Mouse (Mus musculus) layer of hippocampus, postnatal 14 days (tissue): ENCODE data around the gene Ect2. TPM values are rescaled to one million over a fixed set of nuclear protein-coding genes. Genes with fewer than 3 reads are reported as not detected.

Experiments used
- DNase-seq, 2 experiments: peaks; one replicate each; pipeline ENCODE4 v3.0.0; 2021 to 2022; ENCODE audit warnings: low spot score in 2 of 2, mixed read lengths in 1 of 2
- total RNA-seq, 2 experiments: library from RNA; stranded (reverse); gene quantifications; 2 replicates each; pipeline ENCODE4 v1.2.3; 2021

Gene Ect2
- total RNA-seq, 2 experiments from 2014 or later: 1.8 to 2.6 TPM

DNA sequence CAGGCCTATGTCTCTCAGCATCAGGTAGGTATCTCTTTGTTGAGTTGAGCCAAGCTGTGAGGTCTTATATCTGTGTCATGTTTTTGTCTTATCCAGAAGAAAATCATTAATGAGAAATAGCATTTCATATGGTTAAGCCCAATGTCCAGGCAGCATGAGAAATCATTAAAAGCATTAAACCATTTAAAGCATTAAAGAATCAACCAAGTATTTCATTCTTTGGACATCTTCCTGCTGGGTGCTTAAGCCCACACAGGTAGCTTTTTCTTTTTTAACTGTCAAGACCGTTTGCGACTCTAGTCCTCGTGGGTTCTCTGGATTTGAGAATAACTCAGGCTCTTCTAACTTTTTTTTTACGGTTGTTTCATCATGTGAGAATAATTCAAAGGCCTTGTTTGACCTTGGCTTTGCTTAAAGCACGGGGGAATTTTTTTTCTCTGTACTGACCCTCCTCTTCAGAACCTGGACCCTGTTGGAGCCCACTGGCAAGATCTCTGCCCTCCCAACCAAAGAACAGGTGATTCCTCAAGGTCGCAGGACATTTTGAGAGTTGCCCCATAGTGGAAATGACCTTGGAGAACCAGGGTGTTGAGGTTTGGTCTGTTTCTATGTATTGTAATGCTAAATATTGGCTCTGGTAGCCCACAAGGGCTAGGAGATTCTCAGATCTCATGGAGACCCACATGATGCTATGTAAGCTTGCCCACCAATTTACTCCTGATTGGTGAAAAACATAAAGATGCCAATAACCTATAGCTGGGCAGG, 8.1 kb upstream of the Ect2 start:
- no peak for DNase-seq

GRCm38 (mm10) chr3:27158910-27159309, 5.2 kb upstream of the Ect2 start:
- no peak for DNase-seq

- no peak for DNase-seq
Observed at GRCm38 (mm10) chr3:27156594-27156949, 2.9 kb upstream of the Ect2 start.

DNA sequence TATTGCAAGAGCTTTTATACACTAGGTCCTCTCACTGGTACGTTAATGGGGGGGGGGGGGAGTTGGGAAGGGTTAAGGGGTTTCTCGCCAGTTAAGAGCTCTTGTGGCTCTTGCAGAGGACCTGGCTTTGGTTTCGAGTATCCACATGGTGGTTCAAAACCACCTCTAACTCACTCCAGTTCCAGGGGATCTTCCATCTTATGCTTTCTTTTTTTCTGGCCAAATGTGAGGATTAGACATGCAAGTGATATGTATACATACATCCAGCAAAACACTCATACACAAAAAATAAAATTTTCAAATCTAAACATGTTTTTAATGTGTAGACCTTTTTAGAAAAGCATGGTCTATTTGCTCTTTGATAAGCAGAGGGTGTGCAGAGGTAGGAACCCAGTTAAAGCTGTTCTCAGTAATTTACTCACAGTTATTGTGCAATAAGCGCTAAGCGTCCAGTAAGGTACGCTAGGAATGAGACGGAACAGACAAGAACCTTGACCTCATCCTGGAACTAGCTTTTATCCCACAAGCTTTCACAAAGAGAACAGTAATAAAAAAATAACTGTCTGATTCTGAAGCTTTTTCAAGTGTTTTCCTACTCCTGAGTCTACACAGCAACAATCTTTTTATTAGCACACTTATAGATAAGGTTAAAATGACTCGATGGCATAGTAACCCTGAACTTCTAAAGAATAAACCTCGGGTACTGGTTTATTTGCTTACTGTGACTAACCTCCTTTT, 2.3 kb upstream of the Ect2 start:
- DNase-seq: no peak

DNA sequence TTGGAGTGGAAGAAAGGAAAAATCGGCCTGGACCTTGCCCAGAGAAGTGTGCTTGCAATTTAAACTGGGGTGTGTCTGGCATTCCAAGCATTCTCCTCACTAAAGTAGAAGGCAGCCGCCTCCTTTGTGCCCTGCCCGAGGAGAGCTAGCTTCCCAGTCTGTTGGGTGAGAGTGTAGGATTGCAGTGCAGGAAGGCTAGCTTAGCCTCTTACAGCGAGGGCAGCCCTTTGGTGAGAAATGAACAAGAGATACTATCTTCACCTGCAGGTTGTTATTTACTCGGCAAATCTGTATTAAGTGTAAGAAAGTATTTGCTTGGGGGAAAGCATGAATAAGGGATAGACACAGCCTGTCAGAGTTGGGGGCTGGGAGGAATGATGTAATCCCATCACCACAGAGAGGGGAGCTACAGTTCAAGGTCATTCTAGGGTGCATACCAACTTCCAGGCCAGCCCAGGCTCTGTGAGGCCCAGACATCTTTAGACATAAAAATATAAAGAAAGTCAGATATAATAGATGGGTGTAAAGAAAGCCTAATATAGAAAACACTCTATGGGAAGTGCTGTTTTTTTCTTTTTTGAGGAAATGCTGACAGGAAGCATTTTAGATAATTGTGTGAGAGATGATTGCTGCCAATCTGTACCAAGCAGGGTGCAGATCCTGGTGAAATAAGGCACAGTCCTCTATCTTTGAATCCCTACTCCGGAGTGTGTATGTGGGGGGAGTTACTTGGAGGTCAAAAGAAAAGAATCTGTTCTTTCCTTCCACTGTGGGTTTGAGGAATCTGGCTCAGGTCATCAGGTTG, 1.6 kb upstream of the Ect2 start:
- no peak for DNase-seq

DNA sequence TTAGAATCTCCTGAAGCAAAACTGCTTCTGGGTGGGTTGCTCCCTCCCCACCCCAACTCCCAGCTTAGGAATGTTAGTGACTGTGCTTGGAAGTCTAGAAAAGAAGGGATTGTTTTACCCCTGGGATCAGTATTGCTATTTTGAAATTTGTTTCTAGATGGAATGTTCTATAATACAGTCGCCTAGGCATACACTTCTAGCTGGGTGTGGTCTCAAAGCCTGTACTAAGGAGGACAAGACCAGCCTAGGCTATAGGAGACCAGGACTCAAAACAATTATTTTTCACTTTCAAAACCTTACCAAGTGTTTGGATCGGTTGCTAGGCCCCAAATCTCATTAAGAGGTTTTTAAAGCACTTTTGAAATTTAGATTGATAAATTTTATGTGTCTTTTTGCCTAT, 602 bp upstream of the Ect2 start:
- no peak for DNase-seq

GRCm38 (mm10) chr3:27153191-27153671, 447 bp downstream of the Ect2 start:
- DNase-seq: no peak

- DNase-seq: no peak
Observed at GRCm38 (mm10) chr3:27145733-27146132, 7.9 kb downstream of the Ect2 start.

DNA sequence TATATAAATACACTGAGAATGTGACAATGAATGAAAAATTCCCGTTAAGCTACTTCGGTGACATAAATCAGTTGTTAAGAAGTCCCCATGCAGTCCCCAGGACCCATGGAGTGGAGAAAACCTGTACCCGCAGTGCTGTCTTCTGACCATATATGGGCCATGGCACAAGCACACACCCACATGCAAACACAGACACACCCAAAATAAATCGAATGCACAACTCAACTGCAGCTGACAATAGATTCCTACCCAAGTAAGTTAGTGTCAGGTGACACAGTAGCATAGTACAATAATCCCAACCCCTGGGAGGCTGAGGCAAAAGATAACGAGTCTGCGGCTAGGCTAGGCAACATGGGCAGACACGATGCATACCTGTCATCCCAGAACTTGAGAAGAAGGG, 10.1 kb downstream of the Ect2 start:
- DNase-seq: no peak

DNA sequence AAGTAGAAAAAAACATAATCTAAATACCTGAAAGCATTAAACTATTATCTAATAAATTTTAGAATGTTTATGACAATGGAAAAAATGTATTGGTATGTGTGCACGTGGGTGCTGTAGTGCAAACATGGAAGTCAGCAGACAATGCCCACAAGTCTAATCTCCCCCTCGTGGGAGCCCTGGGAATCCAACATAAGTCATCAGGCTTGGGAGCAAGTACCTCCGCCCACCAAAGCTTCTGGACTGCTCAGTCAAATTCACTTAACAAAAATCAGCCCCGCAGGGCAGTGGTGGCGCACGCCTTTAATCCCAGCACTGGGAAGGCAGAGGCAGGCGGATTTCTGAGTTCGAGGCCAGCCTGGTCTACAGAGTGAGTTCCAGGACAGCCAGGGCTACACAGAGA, 13.6 kb downstream of the Ect2 start:
- DNase-seq: no peak

DNA sequence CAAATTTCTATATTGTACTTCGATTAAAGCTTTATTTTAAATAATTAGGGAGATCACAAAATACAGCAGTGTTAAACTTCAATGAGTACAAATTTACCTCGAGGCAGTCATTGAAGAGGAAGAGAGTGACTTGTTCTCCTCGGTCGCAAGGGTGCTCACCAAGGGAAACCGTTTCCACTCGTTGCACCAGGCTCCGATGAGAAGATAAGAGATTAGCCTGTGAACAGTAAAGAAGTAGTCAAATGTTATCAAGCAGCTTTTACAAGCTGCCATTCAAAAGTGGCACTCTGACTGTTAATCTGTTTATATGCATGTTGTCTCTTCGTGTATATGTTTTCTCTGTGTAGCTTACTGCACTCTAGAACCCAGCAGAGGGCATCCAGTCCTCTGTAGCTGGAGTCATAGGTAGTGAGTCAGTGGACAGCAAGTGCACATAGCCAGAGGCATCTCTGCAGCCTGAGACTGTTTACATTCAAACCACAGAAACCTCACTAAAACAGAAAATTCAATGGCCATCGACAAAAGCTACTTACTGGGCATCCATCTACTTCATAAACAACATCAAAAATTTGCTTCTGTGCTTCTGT, 31.7 kb downstream of the Ect2 start:
- no peak for DNase-seq

DNA sequence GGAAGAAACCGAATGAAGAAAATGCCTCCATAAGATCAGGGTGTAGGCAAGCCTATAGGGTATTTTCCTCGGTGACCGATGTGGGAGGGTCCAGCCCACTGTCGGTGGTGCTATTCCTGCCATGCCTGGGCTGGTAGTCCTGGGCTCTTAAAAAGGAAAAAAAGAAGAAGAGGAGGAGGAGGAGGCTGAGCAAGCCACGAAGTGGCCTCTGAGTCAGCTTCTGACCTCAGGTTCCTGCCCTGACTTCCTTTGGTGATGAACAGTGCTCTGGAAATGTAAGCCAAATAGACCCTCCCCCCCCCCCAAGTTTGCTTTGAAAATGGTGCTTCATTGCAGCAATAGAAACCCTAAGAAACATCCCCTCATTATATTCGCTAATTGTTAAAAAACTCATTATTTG, 32.7 kb downstream of the Ect2 start:
- DNase-seq: no peak

GRCm38 (mm10) chr3:27118227-27118626, 35.5 kb downstream of the Ect2 start:
- no peak for DNase-seq

DNA sequence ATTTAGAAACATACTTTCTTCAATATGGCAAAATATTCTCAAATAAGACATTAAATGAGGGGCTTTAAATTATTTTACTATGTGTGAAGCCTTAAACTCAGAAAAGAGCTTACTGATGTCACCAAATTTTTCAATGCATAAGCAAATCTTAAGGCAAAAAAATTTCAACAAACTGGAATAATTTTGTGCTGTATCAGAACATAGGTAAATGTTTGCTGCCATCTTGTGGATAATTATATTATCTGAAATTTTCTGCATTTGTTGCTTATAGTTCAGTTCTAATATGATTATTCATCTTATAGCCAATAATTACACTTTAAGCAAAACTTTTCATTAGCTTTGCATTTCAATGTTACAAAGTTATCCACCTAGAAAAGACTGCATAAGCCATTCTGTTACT, 42.8 kb downstream of the Ect2 start:
- peak in 1 of 2 experiments; percentile 56 for DNase-seq

DNA sequence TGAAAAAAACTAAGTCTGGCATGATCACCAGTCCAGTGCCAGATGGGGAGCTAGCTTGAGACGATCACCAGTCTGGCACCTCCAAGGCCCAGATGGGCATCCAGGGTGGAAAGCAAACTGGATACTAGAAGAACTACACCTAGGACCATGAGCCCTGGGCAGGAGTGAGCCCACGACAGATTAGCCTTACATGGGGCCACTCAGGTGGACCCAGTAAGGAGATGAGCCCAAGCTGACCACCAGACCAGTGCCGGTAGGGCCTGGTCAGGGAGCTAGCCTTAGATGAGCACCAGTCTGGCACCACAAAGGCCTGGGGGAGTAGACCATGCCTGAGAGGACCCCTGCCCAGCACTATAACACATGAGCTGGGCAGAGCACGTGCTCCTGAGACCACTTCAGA, 44.6 kb downstream of the Ect2 start:
- DNase-seq: no peak

DNA sequence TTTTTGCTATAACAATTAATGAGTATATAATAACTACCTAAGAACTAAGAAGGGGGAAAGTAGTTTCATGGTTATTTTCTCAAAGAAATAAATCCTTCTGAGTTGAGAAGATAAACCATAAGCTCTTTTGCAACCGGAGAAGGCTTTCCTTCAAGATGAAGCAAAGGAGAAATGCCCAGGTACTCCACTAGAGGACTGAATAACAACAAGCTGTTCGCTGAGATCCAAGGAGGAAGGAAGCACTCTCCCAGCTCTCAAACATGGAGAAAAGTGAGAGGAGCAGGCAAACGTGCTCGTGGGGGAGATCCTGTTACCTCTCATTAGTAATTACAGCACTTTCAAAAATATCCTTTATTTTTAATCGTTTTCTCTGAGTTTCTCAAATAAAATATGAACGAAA, 46.5 kb downstream of the Ect2 start:
- no peak for DNase-seq

DNA sequence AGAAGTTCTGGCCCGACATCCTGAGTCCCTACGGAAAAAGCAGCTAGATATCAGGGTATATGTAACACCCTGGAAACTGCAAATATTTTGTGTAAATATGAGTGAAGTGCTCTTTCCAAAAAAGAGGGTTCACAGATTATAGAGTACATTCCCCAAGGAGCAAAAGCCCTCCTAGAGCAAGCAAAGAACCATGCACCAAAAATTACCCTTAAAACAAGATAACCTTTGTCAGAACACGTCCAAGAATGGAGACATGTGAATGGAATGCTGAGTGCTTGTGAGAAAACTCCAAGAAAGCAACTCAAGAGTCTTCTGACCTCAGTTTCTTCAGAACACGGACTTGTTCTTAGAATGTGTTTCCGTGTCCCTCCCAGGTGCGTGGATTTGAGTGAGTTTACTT, 50.7 kb downstream of the Ect2 start:
- DNase-seq: no peak

DNA sequence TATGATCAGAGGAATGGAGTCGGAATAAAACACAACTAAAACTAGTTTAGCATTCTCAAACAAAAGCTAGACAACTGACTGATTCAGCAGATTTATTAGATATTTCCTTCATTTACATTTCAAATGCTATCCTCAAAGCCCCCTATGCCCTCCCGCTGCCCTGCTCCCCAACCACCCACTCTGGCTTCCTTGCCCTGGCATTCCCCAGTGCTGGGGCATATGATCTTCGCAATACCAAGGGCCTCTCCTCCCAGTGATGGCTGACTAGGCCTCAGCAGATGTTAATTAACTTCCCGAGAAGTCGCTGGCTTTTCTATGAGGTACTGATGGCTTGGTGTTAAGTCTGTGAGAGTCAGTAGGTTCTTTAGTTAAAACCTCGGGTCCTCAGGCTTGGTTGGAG, 55.0 kb downstream of the Ect2 start:
- DNase-seq: no peak

DNA sequence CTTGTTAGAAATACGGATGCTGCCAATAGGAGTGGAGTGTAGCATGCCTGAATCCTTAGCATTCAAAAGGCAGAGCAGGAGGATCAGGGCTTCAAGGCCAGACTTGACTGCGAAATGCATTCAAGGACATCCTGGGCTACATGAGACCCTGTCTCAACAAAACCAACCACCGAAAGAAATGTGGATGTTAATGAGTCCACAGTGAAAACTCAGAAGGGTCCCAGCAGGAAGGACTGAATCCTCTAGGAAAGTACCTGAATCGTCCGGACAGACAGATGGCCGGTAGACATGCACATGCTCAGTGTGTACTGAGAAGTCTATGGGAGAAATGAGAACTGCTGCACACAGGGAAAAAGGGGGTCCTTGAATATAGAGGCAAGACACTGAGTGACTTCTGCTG, 67.5 kb downstream of the Ect2 start:
- no peak for DNase-seq

GRCm38 (mm10) chr3:27081229-27082060, 72.2 kb downstream of the Ect2 start:
- DNase-seq: no peak
